Mouse (Mus musculus) ES-Bruce4 (cell line): Measurements from ENCODE around the gene Olfr684. TPM values are rescaled to one million over a fixed set of nuclear protein-coding genes. Genes with fewer than 3 reads are reported as not detected.

Experiments
- H3K27ac ChIP-seq: 2 replicates; pipeline ENCODE4 v1.5.1; 2012; ENCODE audit warnings: low read length, inconsistent platforms; ENCODE audit not compliant: insufficient read depth
- H3K27me3 ChIP-seq: 2 replicates; pipeline ENCODE4 v1.6.1; 2012; ENCODE audit warnings: mild to moderate bottlenecking, low read length, inconsistent platforms; ENCODE audit not compliant: control insufficient read depth, poor library complexity, insufficient read depth, severe bottlenecking
- H3K36me3 ChIP-seq: 2 replicates; pipeline ENCODE4 v1.6.1; 2012; ENCODE audit warnings: inconsistent platforms, mild to moderate bottlenecking, low read length, moderate library complexity; ENCODE audit not compliant: control insufficient read depth, poor library complexity, insufficient read depth, severe bottlenecking
- H3K4me1 ChIP-seq: one replicate; pipeline ENCODE4 v1.8.1; 2011; ENCODE audit warnings: low read length; ENCODE audit not compliant: control insufficient read depth, insufficient read depth
- H3K4me3 ChIP-seq: 2 replicates; pipeline ENCODE4 v1.5.1; 2011; ENCODE audit warnings: low read depth, mild to moderate bottlenecking, low read length
- H3K9ac ChIP-seq: 2 replicates; pipeline ENCODE4 v1.6.1; 2012; ENCODE audit warnings: low read depth, mild to moderate bottlenecking, inconsistent platforms; ENCODE audit not compliant: poor library complexity, severe bottlenecking
- H3K9me3 ChIP-seq: replicated peaks from 2 replicates; pipeline ENCODE4 v1.6.1; 2012; ENCODE audit warnings: mild to moderate bottlenecking, low read length, inconsistent platforms; ENCODE audit not compliant: control insufficient read depth, poor library complexity, insufficient read depth, severe bottlenecking
- CTCF ChIP-seq: IDR thresholded peaks from one replicate; pipeline ENCODE4 v1.8.1; 2011; ENCODE audit warnings: low read depth, low read length
- EP300 ChIP-seq: IDR thresholded peaks from 2 replicates; pipeline ENCODE4 v1.6.1; 2011; ENCODE audit warnings: low read depth, low read length; ENCODE audit not compliant: insufficient read depth
- POLR2A ChIP-seq: IDR thresholded peaks from one replicate; pipeline ENCODE4 v1.8.1; 2011; ENCODE audit warnings: low read length; ENCODE audit not compliant: insufficient read depth
- polyA plus RNA-seq: library from polyadenylated mRNA; stranded (reverse); fragments of >200 nt; gene quantifications from 2 replicates; pipeline ENCODE4 v1.2.4, GENCODE M21; 2011; ENCODE audit warnings: low read depth; ENCODE audit not compliant: missing spikeins, insufficient read depth, insufficient read length

The Olfr684 gene
- polyA plus RNA-seq = not detected in 2 replicates

DNA sequence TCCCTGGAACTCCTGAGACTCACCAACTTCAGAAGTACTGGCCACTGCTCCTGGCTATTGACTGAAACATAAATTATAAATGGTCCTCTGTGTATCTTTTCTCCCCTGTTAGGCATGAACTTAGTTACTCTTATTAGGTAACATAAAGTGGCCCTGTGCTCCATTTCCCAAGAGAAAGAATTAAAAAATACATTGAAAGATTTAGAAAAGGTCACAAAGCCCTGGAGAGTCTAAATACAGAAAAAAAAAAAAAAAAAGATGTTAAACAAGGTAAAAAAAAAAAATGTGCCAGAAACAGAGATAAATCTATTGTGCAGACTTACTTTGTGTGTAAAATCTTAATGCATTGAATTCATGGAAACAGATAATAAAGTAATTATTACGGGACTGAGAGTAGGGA lies at the start of gene Olfr684:
Gene Olfr684, minus strand, starts transcription at position 101 of the 400 bp plus-strand sequence.
- H3K36me3 ChIP-seq = no peaks in the 10 kb centered on the region
- no peak for TF ChIP-seq CTCF
- no peaks in the 10 kb centered on the region for H3K4me1 ChIP-seq
- no peak within 1 kb of the TSS for H3K4me3 ChIP-seq
- H3K9ac ChIP-seq = no peak within 1 kb of the TSS
- H3K27me3 ChIP-seq = no peaks in the 10 kb centered on the region
- no peaks in the 10 kb centered on the region for H3K9me3 ChIP-seq
- H3K27ac ChIP-seq = no peak within 1 kb of the TSS

DNA sequence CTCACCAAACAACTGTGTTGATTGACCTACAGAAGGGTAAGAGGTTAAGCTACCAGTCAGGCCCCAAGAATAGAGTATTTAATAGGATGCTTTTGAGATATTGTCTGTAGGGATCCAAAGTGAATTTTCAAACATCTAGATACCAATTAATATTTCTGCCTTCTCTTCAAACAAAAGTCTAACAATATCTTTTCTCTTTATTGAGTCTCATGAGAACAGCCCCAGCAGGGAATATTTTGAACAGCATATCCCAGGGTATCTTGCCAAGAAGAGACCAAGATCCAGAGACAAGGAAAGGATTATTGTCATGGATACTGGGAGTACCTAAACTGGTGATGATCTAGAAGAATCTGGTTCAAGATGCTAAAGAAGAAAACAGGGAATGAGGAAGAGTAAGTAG lies 43.9 kb upstream of the Olfr684 start, which contains the start of gene Olfr686:
Gene Olfr686, minus strand, starts transcription at position 101 of the 400 bp plus-strand sequence.
- no peak within 1 kb of the TSS for H3K9ac ChIP-seq
- no peaks in the 10 kb centered on the region for H3K36me3 ChIP-seq
- H3K27ac ChIP-seq = no peak within 1 kb of the TSS
- no peaks in the 10 kb centered on the region for H3K4me1 ChIP-seq
- no peak within 1 kb of the TSS for H3K4me3 ChIP-seq
- no peak for TF ChIP-seq POLR2A
- no peak for TF ChIP-seq CTCF
- no peak for TF ChIP-seq EP300
- H3K9me3 ChIP-seq = no peaks in the 10 kb centered on the region
- H3K27me3 ChIP-seq = no peaks in the 10 kb centered on the region

DNA sequence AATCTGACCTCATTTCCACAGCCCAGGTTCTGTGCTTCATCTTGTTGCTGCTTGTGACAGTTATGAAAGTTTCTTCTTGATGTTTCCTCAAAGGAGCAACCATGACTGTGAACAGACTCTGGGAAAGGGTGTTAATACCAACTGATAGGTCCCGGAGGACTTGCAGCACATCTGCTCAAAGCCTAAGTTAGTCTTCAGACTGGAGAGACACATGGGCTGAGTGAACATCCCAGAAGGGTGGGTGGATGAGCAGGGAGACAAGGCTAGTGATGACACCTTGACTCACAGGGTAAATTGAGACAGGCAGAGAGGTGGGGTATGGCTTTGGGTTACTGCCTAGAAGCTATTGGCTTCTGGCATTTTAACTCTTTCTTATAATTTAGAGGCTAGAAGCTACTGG lies 22.5 kb upstream of the Olfr684 start, which contains the start of gene Olfr685:
Gene Olfr685, minus strand, starts transcription at position 101 of the 400 bp plus-strand sequence.
- no peak within 1 kb of the TSS for H3K27ac ChIP-seq
- H3K9ac ChIP-seq = no peak within 1 kb of the TSS
- H3K9me3 ChIP-seq = no peaks in the 10 kb centered on the region
- H3K36me3 ChIP-seq = no peaks in the 10 kb centered on the region
- H3K4me1 ChIP-seq = no peaks in the 10 kb centered on the region
- H3K27me3 ChIP-seq = no peaks in the 10 kb centered on the region
- TF ChIP-seq POLR2A (no peak), EP300 (no peak), CTCF (no peak)
- H3K4me3 ChIP-seq = no peak within 1 kb of the TSS

DNA sequence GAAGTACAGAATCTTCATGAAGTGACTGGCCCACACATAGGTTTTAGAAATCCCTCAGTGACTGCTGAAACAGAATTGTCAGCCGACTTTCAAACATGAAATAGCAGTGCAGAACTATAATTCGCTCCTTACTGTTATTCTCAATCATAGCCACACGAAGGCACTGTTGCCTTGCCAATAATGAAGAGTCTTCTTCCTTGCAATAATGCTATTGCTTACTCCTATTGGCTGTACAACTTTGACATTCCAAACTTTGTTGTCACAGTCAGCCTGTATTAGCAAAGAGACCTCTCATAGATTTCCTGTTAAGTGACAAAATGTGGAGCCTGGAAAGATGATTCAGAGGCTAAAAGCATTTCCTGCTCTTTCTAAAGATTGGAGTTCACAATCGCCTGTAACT lies 7.3 kb upstream of the Olfr684 start:
- Histone ChIP-seq H3K9me3 (no peaks in the 10 kb centered on the region), H3K27ac (no peak overlapping the region), H3K36me3 (no peaks in the 10 kb centered on the region), H3K9ac (no peak overlapping the region), H3K27me3 (no peaks in the 10 kb centered on the region), H3K4me1 (no peaks in the 10 kb centered on the region), H3K4me3 (no peak overlapping the region)
- no peak for TF ChIP-seq POLR2A

DNA sequence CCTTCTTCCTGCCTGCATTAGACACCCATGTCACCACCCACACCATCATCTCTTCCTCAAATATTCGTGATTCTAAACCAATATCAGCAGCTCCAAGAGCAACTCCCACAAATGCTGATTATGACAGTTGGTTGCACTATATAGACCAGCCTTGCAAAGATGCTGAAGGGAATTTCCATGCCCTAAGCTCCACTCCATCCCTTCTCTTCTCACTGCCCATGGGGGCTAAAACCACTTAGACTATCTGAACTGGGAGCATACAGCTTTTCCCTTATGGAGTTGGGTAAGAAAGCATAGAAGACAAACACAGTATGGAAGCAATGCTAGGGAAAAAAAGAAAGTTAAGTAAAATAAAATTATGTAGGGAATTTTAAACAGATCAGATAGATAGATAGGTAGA lies 16.5 kb downstream of the Olfr684 start, which contains the start of gene Olfr683:
Gene Olfr683, minus strand, starts transcription at position 101 of the 400 bp plus-strand sequence.
- H3K27ac ChIP-seq = no peak within 1 kb of the TSS
- H3K36me3 ChIP-seq = no peaks in the 10 kb centered on the region
- H3K9me3 ChIP-seq = no peaks in the 10 kb centered on the region
- H3K9ac ChIP-seq = no peak within 1 kb of the TSS
- H3K27me3 ChIP-seq = no peaks in the 10 kb centered on the region
- no peak within 1 kb of the TSS for H3K4me3 ChIP-seq
- TF ChIP-seq EP300 = no peak
- no peak for TF ChIP-seq CTCF
- TF ChIP-seq POLR2A = no peak
- no peaks in the 10 kb centered on the region for H3K4me1 ChIP-seq

DNA sequence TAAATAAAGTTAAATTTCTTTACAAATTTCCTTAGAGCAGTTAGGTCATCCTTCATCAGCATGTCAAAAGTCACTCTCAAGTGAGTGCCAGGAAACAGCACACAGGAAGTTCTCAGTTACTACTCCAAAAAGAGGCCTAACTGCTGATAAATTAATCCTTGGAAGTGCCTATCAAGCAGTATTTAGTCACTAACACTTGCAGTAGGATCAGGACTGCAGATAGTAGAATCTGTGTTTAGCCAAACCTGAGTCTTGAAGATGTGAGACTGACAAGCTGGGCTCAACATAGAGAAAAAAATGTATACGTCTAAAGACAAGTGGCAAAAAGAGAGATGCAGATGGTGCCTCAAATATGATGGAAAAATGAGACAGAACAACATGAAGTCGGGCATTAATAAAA lies 22.2 kb downstream of the Olfr684 start:
- TF ChIP-seq EP300 (no peak), POLR2A (no peak), CTCF (no peak)
- H3K9ac ChIP-seq = no peak overlapping the region
- H3K4me3 ChIP-seq = no peak overlapping the region
- no peaks in the 10 kb centered on the region for H3K4me1 ChIP-seq
- no peaks in the 10 kb centered on the region for H3K27me3 ChIP-seq
- no peaks in the 10 kb centered on the region for H3K9me3 ChIP-seq
- no peaks in the 10 kb centered on the region for H3K36me3 ChIP-seq
- H3K27ac ChIP-seq = no peak overlapping the region

DNA sequence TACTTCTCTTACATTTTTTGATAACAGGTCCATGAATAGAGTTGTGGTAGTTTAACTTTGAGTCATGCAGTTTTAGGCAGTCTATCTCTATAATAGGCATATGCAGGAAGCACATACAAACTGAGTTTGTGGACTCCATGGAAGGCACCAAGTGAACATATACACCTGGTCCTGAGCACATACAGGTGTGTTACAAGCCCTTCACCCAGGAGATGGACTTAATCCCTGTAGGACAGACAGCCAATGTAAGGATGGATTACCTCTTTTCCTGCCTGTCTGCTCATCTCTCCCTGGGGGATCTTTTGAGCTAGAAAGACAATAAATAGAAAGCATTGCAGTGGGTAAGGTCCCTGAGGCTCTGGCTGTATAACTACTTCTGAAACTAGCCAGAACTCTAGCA lies 46.9 kb downstream of the Olfr684 start, which contains the start of gene Olfr681:
Gene Olfr681, plus strand, starts transcription at position 301 of the 400 bp plus-strand sequence.
- TF ChIP-seq CTCF = no peak
- no peak for TF ChIP-seq EP300
- TF ChIP-seq POLR2A = no peak
- H3K27ac ChIP-seq = no peak within 1 kb of the TSS
- no peaks in the 10 kb centered on the region for H3K9me3 ChIP-seq
- H3K4me1 ChIP-seq = no peaks in the 10 kb centered on the region
- no peaks in the 10 kb centered on the region for H3K36me3 ChIP-seq
- H3K27me3 ChIP-seq = no peaks in the 10 kb centered on the region
- no peak within 1 kb of the TSS for H3K4me3 ChIP-seq
- no peak within 1 kb of the TSS for H3K9ac ChIP-seq

Other genes with a start within 250 kb of the Olfr684 start
- gene Olfr667, start 242.2 kb downstream of the Olfr684 start, polyA plus RNA-seq = not detected in 2 replicates
- gene Olfr668, start 235.6 kb downstream of the Olfr684 start, polyA plus RNA-seq = not detected in 2 replicates
- not detected in 2 replicates for gene Olfr669, start 229.4 kb downstream of the Olfr684 start, polyA plus RNA-seq
- not detected in 2 replicates for gene Olfr670, start 201.0 kb downstream of the Olfr684 start, polyA plus RNA-seq
- gene Olfr671, start 184.5 kb downstream of the Olfr684 start, polyA plus RNA-seq = not detected in 2 replicates
- gene Olfr672, start 161.6 kb downstream of the Olfr684 start, polyA plus RNA-seq = not detected in 2 replicates
- gene Olfr675, start 135.2 kb downstream of the Olfr684 start, polyA plus RNA-seq = not detected in 2 replicates
- not detected in 2 replicates for gene Olfr676, start 131.0 kb downstream of the Olfr684 start, polyA plus RNA-seq
- gene Olfr677, start 112.3 kb downstream of the Olfr684 start, polyA plus RNA-seq = not detected in 2 replicates
- gene Olfr678, start 99.2 kb downstream of the Olfr684 start, polyA plus RNA-seq = not detected in 2 replicates
- gene Olfr679, start 82.4 kb downstream of the Olfr684 start, polyA plus RNA-seq = not detected in 2 replicates
- not detected in 2 replicates for gene Olfr680-ps1, start 70.8 kb downstream of the Olfr684 start, polyA plus RNA-seq
- not detected in 2 replicates for gene Olfr681, start 46.8 kb downstream of the Olfr684 start, polyA plus RNA-seq
- not detected in 2 replicates for gene Olfr683, start 16.6 kb downstream of the Olfr684 start, polyA plus RNA-seq
- gene Olfr685, start 22.4 kb upstream of the Olfr684 start, polyA plus RNA-seq = not detected in 2 replicates
- not detected in 2 replicates for gene Olfr686, start 43.8 kb upstream of the Olfr684 start, polyA plus RNA-seq
- gene Olfr688, start 124.4 kb upstream of the Olfr684 start, polyA plus RNA-seq = not detected in 2 replicates
- not detected in 2 replicates for gene Olfr689, start 147.5 kb upstream of the Olfr684 start, polyA plus RNA-seq
- gene Olfr690, start 170.5 kb upstream of the Olfr684 start, polyA plus RNA-seq = 0.62 TPM in 1 of 2 replicates, not detected in the other
- 0.85 TPM in 1 of 2 replicates, not detected in the other for gene Olfr691, start 178.6 kb upstream of the Olfr684 start, polyA plus RNA-seq
- not detected in 2 replicates for gene Olfr692, start 204.6 kb upstream of the Olfr684 start, polyA plus RNA-seq
- gene Gm5901, start 211.4 kb upstream of the Olfr684 start, polyA plus RNA-seq = not detected in 2 replicates
- gene Fam160a2, start 236.4 kb upstream of the Olfr684 start, polyA plus RNA-seq = 46.2 and 49.7 TPM in 2 replicates
- not detected in 2 replicates for gene Cnga4, start 240.9 kb upstream of the Olfr684 start, polyA plus RNA-seq